Mouse (Mus musculus) cerebellum, adult 2 months (tissue): ENCODE results near the gene Ehd4. TPM values are rescaled to one million over a fixed set of nuclear protein-coding genes. Genes with fewer than 3 reads are reported as not detected.

Source experiments
- DNase-seq, 2 experiments: peaks; one replicate each; pipeline ENCODE4 v3.0.0; 2021
- H3K27ac ChIP-seq: fragments of 200-500 bp; 2 replicates; pipeline ENCODE4 v1.5.1; 2012; ENCODE audit warnings: low read length, control low read depth, inconsistent platforms; ENCODE audit not compliant: insufficient read depth
- H3K27me3 ChIP-seq: fragments of 200-500 bp; 2 replicates; pipeline ENCODE4 v1.6.1; 2012; ENCODE audit warnings: inconsistent platforms, mild to moderate bottlenecking, low read length, moderate library complexity; ENCODE audit not compliant: control insufficient read depth, insufficient read depth
- H3K4me1 ChIP-seq: fragments of 200-500 bp; 2 replicates; pipeline ENCODE4 v1.6.1; 2011; ENCODE audit warnings: low read length; ENCODE audit not compliant: control insufficient read depth, insufficient read depth
- H3K4me3 ChIP-seq: fragments of 200-500 bp; replicated peaks from 2 replicates; pipeline ENCODE3; 2011; ENCODE audit warnings: mild to moderate bottlenecking, low read depth, low read length, control low read depth; ENCODE audit not compliant: insufficient read depth
- CTCF ChIP-seq: fragments of 200-500 bp; IDR thresholded peaks from 2 replicates; pipeline ENCODE4 v1.5.1; 2011; ENCODE audit warnings: low read depth, mild to moderate bottlenecking, control low read depth, low read length, moderate library complexity, borderline replicate concordance; ENCODE audit not compliant: insufficient read depth
- POLR2A ChIP-seq: fragments of 200-500 bp; IDR thresholded peaks from 2 replicates; pipeline ENCODE4 v1.6.1; 2011; ENCODE audit warnings: low read length, control low read depth, borderline replicate concordance; ENCODE audit not compliant: insufficient read depth
- WGBS: fragments of 180-500 bp; shearing (Covaris S2); methylation state at CpG from one replicate; pipeline ENCODE4 v1.1.7; 2018; 5-methylcytosine and 5-hydroxymethylcytosine counted together
- polyA plus RNA-seq: library from polyadenylated mRNA; depleted of rRNA; stranded (reverse); fragments of >200 nt; gene quantifications from 2 replicates; pipeline ENCODE4 v1.2.3, GENCODE M21; 2012

Gene Ehd4
- polyA plus RNA-seq, 1 experiment, result 14.3 TPM

DNA sequence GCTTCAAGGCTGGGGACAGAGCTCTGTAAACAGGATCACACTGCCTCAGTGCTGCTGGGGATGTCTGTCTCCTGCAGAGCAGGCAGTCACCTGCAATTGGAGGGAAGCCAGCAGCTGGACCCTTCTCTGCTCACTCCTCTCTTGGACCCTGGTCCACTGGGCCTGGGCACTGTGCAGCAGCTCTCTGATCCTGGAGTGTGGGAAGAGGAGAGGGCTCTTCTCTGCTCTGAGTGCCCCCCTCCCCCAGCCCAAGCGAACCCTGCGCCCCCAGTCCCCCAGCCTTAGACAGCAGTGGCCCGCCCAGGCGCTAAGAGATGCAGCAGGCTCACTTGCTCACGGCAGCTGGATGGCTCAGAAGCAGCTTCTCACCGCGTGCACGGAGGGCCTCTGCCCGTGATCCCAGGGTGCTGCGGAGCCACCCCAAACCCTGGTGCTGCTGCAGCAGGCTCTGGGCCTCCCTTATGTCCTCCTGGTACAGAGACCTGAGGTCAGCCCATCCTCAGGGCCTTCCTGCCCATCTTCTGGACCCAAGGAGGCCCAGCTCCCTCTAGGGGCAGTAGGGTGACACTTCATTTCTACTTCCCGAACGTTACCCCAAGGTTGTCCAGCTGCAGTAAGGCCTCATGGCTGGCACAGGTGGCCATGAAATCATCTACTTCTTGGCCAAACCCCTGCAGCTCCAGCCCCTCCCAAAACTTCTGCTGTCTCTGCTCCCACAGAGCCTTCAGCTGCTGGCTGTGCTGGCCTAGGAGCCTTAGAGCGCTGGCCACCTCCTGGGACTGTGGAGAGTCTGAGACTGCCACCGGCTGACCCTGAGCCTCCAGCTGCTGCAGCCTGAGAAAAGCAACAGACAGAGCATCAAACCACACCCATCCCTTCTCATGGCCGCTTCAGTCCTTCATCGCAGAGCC, 85.6 kb downstream of the Ehd4 start:
- Histone ChIP-seq H3K27me3 (no peaks in the 10 kb centered on the region), H3K4me1 (no peaks in the 10 kb centered on the region), H3K4me3 (no peak overlapping the region), H3K27ac (no peak overlapping the region)
- 49% methylated on average over 16 of the region's 16 CpGs for WGBS
- DNase-seq, result peak; percentile 46 to 50
- no peak for TF ChIP-seq POLR2A
- TF ChIP-seq CTCF, result peak; percentile 80

DNA sequence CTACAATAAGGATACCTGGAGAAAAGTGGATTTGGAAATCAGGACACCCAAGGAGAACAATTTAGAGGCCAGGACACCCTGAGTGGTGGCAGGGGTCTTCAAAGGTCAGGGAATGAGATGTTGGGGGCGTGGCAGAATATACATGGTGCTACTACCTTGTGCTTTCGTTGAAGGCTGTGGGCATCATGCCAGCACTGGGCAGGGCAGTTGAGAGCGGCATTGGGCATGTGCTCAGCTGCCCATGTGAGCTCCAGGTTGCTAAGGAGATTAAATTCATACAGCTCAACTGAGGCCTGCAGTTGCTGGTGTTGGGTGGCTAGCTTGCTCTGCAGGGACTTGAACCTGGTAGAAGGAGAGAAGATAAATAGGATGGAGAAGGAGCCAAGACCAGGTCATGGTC, 88.2 kb downstream of the Ehd4 start:
- Histone ChIP-seq H3K4me3 (no peak overlapping the region), H3K4me1 (0 out of 2 replicates have a peak, but pooled peaks cover 5% of the 10 kb centered on the region), H3K27me3 (no peaks in the 10 kb centered on the region), H3K27ac (no peak overlapping the region)
- 42% methylated on average over 3 of the region's 3 CpGs for WGBS
- no peak for DNase-seq
- no peak for TF ChIP-seq CTCF
- TF ChIP-seq POLR2A, result no peak

DNA sequence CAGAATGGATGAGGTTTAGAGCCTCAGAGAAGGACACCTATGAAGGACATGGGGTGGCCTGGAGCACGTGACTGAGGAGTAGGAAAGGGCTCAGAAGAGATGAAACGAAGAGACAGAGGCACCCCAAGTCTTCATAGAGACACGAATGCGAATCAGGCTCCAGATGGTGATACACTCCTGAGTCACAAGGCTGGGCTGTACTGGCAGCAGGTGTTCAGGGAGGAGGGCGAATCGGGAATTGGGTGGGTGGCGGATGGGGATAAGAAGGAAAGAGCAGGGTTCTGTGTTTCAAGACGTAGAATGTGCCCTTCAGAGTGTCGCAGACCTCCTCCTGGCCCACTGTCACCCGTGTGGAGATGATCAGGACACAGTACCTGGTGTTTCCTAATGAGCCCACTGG, 89.2 kb downstream of the Ehd4 start:
- 96% methylated on average over 10 of the region's 10 CpGs for WGBS
- no peak for TF ChIP-seq CTCF
- no peak for TF ChIP-seq POLR2A
- Histone ChIP-seq H3K27me3 (no peaks in the 10 kb centered on the region), H3K4me1 (0 out of 2 replicates have a peak, but pooled peaks cover 5% of the 10 kb centered on the region), H3K27ac (no peak overlapping the region), H3K4me3 (no peak overlapping the region)
- DNase-seq, result no peak

DNA sequence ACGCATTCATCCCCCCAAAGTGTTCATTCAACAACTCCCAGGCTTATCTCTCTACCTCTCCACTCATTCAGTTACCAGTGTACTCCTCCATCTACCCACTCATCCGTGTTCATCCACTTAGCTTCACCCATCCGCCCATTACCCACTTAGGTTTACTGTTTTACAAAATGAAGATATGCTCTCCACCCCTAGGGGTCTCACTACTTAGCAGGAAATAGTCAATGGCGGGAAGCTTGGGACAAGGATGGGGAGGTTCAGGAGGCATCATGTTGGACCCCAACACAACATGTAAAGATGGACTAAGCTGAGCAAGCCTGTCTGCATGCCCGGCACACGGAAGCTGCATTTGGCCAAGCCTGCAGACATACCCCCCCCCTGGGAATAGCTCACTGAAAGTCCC, 89.8 kb downstream of the Ehd4 start:
- DNase-seq, result no peak
- H3K4me1 ChIP-seq, result 0 out of 2 replicates have a peak, but pooled peaks cover 5% of the 10 kb centered on the region
- no peak overlapping the region for H3K27ac ChIP-seq
- WGBS, result 88% methylated on average over 6 of the region's 6 CpGs
- H3K4me3 ChIP-seq, result no peak overlapping the region
- no peaks in the 10 kb centered on the region for H3K27me3 ChIP-seq
- TF ChIP-seq CTCF, result no peak
- no peak for TF ChIP-seq POLR2A

DNA sequence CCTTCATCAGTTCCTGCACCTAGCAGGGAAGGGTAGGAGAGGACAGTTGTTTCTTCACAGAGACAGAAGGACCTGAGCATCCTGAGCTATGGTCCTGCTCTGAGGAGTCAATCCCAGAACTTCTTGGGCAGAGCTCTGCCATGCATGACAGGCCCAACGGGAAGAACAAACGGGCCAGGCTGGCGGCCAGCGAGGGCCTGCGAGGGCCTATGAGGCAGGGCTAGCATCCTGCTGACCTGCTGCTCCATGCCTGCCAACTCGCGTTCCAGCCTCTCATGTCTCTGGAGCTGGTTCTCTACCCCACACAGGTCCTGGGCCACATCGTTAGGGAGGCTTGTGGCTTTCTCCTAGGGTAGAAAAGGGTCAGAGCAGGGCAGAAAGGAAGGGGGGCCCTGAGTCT, 92.2 kb downstream of the Ehd4 start:
- Histone ChIP-seq H3K4me1 (0 out of 2 replicates have a peak, but pooled peaks cover 5% of the 10 kb centered on the region), H3K27ac (no peak overlapping the region), H3K27me3 (no peaks in the 10 kb centered on the region), H3K4me3 (no peak overlapping the region)
- TF ChIP-seq CTCF (no peak), POLR2A (no peak)
- no peak for DNase-seq
- WGBS, result 13% methylated on average over 8 of the region's 8 CpGs

DNA sequence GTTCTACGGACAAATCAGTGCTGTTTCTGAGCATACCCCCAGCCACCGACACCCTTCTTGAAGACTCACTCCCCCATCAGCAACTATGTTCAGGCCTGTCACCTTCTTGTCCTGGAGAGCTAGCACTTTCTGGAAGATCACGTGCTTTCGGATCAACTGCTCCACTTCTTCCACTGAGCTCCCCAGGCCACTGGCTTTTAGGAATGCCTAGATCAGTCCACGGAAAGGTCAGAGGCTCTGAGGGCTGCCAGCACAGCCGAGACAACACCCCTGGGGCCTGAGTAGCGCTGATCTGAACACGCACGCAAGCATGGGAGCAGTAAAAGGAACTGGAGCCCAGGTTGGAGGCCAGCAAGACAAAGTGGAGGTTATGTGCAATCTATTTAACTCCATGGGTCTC, 93.8 kb downstream of the Ehd4 start:
- H3K27me3 ChIP-seq, result no peaks in the 10 kb centered on the region
- TF ChIP-seq CTCF, result no peak
- TF ChIP-seq POLR2A, result no peak
- DNase-seq, result no peak
- H3K4me1 ChIP-seq, result 0 out of 2 replicates have a peak, but pooled peaks cover 5% of the 10 kb centered on the region
- H3K4me3 ChIP-seq, result no peak overlapping the region
- H3K27ac ChIP-seq, result no peak overlapping the region
- 80% methylated on average over 9 of the region's 9 CpGs for WGBS

DNA sequence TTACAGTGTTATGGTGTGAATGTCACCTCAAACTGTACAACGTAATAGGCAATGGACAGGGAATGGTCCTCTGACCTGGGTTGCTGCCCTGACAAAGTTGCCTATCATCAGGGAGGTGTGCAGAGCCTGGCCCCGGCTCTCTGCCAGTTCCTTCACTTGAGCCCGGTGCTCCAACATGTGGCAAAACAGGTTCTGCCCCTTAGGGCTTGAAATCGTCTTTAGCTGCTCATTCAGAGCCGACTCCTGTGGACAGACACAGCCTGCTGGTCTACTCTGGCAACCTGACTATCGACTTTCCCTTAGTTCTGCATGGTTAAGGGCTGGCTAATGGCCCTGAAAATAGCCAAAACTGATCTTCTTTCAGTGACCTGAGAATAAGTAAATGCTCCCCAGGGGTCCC, 94.2 kb downstream of the Ehd4 start:
- no peak for DNase-seq
- TF ChIP-seq POLR2A, result no peak
- TF ChIP-seq CTCF, result no peak
- Histone ChIP-seq H3K27me3 (no peaks in the 10 kb centered on the region), H3K4me1 (0 out of 2 replicates have a peak, but pooled peaks cover 5% of the 10 kb centered on the region), H3K27ac (no peak overlapping the region), H3K4me3 (no peak overlapping the region)
- 65% methylated on average over 6 of the region's 6 CpGs for WGBS

DNA sequence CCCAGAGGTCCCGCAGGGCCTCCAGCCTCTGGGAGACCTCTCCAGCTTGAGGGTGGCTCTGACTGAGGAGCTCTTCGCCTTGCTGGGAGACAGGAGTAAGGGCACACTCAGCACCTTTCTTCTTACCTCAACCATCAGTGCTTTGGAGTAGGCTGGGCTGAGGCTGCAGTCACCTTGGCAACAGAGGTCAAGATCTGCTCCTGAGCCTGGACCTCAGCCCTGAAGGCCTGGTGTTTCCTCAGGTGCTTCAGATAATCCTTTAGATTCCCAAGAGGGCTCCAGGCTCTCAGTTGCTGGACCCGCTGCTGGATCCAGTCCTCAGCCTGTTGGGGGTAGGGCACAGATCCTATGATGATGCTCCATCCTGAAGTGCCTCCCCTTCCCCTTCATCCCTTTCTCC, 94.9 kb downstream of the Ehd4 start:
- Histone ChIP-seq H3K27ac (no peak overlapping the region), H3K4me3 (no peak overlapping the region), H3K27me3 (no peaks in the 10 kb centered on the region), H3K4me1 (0 out of 2 replicates have a peak, but pooled peaks cover 5% of the 10 kb centered on the region)
- WGBS, result 94% methylated on average over 3 of the region's 3 CpGs
- TF ChIP-seq CTCF, result no peak
- TF ChIP-seq POLR2A, result no peak
- no peak for DNase-seq
